Mouse (Mus musculus): ENCODE measurements around the gene Esrra. TPM values are rescaled to one million over a fixed set of nuclear protein-coding genes. Genes with fewer than 3 reads are reported as not detected.

Esrra gene
- 16.2 TPM for polyA plus RNA-seq (2014; fragmentation: Illumina TruSeq; extraction: RNeasy Lipid Tissue Mini Kit (QIAGEN cat#74804); ENCODE audit: low replicate concordance)

DNA sequence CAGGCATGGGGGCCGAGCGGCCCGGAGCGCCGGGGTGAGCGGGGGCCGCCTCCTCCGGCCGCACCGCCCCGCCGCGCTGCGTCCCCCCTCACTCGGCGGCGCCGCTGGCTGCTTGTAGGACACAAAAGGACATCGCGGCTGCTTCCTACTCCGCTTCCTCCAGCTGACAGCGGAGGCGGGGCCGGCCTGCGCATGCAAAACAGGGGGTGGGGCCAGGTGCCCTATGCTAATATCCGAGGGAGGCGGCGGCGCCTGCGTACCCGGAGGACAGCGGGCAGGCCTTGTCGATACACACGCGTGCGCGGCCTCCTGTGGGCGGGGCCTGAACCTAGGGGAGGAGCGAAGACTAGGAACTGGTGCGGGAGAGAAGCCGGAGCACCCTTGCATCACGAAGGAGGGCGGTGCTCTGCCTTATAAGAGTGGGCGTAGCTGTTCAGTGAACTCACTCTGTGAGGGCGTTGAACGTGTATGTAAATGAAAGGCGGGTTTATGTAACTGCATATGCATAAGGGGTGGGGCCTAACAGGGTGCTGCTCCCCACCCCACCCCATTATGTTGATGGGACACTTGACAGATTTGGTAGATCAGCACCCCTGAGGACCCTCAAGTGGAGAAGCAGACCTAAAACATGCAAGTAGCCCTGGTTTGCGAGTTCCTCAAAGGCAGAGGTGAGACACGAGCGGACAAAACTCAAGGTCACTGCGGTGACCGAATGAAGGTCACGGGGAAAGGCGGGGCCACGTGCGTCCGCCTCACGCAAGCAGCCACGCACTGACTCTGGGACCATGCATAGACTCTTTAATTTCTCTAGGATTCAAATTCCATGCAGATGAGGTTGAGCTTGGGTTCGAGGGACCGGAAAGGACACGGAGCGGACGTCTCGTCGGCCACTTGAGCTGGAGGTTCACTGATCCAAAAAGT lies at the start of gene Esrra:
Gene Esrra, minus strand, starts transcription at position 167 of the 921 bp plus-strand sequence.

DNA sequence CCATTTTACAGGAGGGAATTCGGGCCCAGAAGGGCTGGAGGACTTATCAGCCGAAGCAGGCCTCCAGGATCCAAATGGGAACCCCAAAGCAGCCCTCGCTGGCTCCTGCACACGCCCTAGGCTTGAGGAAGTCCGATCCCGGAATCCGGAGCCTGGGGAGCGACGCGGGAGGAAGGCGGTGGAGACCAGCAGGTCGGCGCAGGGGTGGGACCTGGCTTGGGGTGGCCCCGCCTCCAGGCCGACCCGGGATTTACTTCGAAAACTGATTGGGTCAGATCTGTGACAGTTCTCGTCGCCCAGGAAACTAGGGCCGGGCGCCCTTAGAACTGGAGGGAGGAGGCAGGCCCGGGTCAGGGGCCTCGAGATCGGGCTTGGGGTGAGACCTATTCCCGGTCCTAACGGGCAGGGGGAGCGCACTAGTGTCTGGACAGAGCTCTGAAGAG lies 20.7 kb upstream of the Esrra start, which contains the start of gene Gpr137:
Gene Gpr137, minus strand, starts transcription at position 232 of the 443 bp plus-strand sequence.

DNA sequence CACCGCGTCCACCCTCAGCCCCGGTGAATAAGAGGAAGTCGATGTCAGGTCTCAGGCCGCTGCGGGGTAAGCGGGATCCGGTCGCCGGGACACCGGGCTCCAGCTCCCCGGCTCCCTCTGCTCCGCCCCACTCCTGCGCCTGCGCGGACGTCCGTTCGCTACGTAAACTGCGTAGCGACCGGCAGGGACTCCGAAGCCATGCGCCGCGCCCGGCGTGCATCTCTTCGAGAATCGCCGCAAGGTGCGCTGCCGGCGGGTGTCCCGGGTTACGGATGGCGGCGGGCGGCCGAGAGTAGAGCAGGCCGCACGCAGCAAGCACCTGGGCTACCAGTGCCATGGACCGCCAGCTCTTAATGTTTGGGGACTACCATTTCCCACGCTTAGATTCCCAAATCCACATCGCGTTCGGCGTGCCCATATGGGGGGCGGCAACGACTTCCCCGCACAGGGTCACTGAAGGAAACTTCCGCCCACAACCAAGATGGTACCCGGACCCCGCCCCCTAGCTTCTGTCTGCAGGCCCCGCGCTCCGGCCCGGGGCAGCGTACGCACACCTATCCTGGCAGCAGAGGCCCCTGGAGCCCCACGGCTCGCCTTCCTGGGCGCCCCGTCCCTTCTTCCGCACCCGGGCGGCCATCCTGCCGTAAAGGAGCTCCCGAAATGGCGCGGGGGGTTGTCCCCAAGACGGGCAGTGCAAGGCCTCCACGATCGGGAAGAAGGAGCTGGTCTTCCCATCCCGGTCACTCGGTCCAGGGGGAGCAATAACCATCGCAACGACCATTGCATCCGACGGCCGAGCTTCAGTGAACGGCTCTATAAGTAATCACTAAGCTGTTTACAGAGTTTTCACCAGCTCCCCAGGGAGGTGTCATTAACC lies 20.0 kb upstream of the Esrra start, which contains the start of gene Bad:
Gene Bad, plus strand, starts transcription at position 490 of the 877 bp plus-strand sequence.

GRCm38 (mm10) chr19:6934195-6934977 lies 12.8 kb upstream of the Esrra start, which contains the start of gene Kcnk4:
Gene Kcnk4 (minus strand): TSS chr19:6934515.

DNA sequence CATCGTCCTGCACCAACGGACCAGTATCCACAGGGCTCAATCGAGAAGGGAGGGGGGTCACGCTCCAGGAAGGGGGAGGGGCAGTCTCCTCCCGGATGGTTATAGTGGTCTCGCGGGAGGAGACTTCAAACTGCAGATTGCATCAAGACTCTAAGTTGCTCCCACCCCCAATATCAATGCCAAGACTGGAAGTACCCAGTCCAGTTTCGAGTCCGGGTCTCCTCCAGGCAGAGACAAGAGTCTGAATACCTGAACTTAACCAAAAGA lies 3.6 kb upstream of the Esrra start, which contains the start of gene Catsperz:
Gene Catsperz, minus strand, starts transcription at position 74 of the 267 bp plus-strand sequence.

GRCm38 (mm10) chr19:6909507-6910289 lies 11.9 kb downstream of the Esrra start, which contains the start of the genes Trmt112 and Prdx5:
Gene Trmt112 (plus strand): TSS chr19:6909698.
Gene Prdx5 (minus strand): TSS chr19:6910106.

Other genes with a start within 250 kb of the Esrra start
- not detected for gene Rps6ka4, start 81.2 kb downstream of the Esrra start, polyA plus RNA-seq (2014; fragmentation: Illumina TruSeq; extraction: RNeasy Lipid Tissue Mini Kit (QIAGEN cat#74804); ENCODE audit: low replicate concordance)
- gene Ccdc88b, start 63.6 kb downstream of the Esrra start, polyA plus RNA-seq (2014; fragmentation: Illumina TruSeq; extraction: RNeasy Lipid Tissue Mini Kit (QIAGEN cat#74804); ENCODE audit: low replicate concordance) = not detected
- 6.8 TPM for gene Trmt112, start 12.1 kb downstream of the Esrra start, polyA plus RNA-seq (2014; fragmentation: Illumina TruSeq; extraction: RNeasy Lipid Tissue Mini Kit (QIAGEN cat#74804); ENCODE audit: low replicate concordance)
- gene Prdx5, start 11.7 kb downstream of the Esrra start, polyA plus RNA-seq (2014; fragmentation: Illumina TruSeq; extraction: RNeasy Lipid Tissue Mini Kit (QIAGEN cat#74804); ENCODE audit: low replicate concordance) = 30.6 TPM
- gene Catsperz, start 3.6 kb upstream of the Esrra start, polyA plus RNA-seq (2014; fragmentation: Illumina TruSeq; extraction: RNeasy Lipid Tissue Mini Kit (QIAGEN cat#74804); ENCODE audit: low replicate concordance) = not detected
- gene Kcnk4, start 12.7 kb upstream of the Esrra start, polyA plus RNA-seq (2014; fragmentation: Illumina TruSeq; extraction: RNeasy Lipid Tissue Mini Kit (QIAGEN cat#74804); ENCODE audit: low replicate concordance) = not detected
- 0.41 TPM for gene Bad, start 20.0 kb upstream of the Esrra start, polyA plus RNA-seq (2014; fragmentation: Illumina TruSeq; extraction: RNeasy Lipid Tissue Mini Kit (QIAGEN cat#74804); ENCODE audit: low replicate concordance)
- gene Gpr137, start 20.7 kb upstream of the Esrra start, polyA plus RNA-seq (2014; fragmentation: Illumina TruSeq; extraction: RNeasy Lipid Tissue Mini Kit (QIAGEN cat#74804); ENCODE audit: low replicate concordance) = not detected
- gene Ppp1r14b, start 53.2 kb upstream of the Esrra start, polyA plus RNA-seq (2014; fragmentation: Illumina TruSeq; extraction: RNeasy Lipid Tissue Mini Kit (QIAGEN cat#74804); ENCODE audit: low replicate concordance) = 4.2 TPM
- gene Plcb3, start 54.7 kb upstream of the Esrra start, polyA plus RNA-seq (2014; fragmentation: Illumina TruSeq; extraction: RNeasy Lipid Tissue Mini Kit (QIAGEN cat#74804); ENCODE audit: low replicate concordance) = 18.0 TPM
- gene Fkbp2, start 58.7 kb upstream of the Esrra start, polyA plus RNA-seq (2014; fragmentation: Illumina TruSeq; extraction: RNeasy Lipid Tissue Mini Kit (QIAGEN cat#74804); ENCODE audit: low replicate concordance) = 7.6 TPM
- 1.9 TPM for gene Vegfb, start 65.8 kb upstream of the Esrra start, polyA plus RNA-seq (2014; fragmentation: Illumina TruSeq; extraction: RNeasy Lipid Tissue Mini Kit (QIAGEN cat#74804); ENCODE audit: low replicate concordance)
- gene Dnajc4, start 70.8 kb upstream of the Esrra start, polyA plus RNA-seq (2014; fragmentation: Illumina TruSeq; extraction: RNeasy Lipid Tissue Mini Kit (QIAGEN cat#74804); ENCODE audit: low replicate concordance) = not detected
- gene Nudt22, start 74.3 kb upstream of the Esrra start, polyA plus RNA-seq (2014; fragmentation: Illumina TruSeq; extraction: RNeasy Lipid Tissue Mini Kit (QIAGEN cat#74804); ENCODE audit: low replicate concordance) = not detected
- 0.41 TPM for gene Trpt1, start 74.3 kb upstream of the Esrra start, polyA plus RNA-seq (2014; fragmentation: Illumina TruSeq; extraction: RNeasy Lipid Tissue Mini Kit (QIAGEN cat#74804); ENCODE audit: low replicate concordance)
- gene Fermt3, start 97.7 kb upstream of the Esrra start, polyA plus RNA-seq (2014; fragmentation: Illumina TruSeq; extraction: RNeasy Lipid Tissue Mini Kit (QIAGEN cat#74804); ENCODE audit: low replicate concordance) = 0.15 TPM
- gene Stip1, start 118.2 kb upstream of the Esrra start, polyA plus RNA-seq (2014; fragmentation: Illumina TruSeq; extraction: RNeasy Lipid Tissue Mini Kit (QIAGEN cat#74804); ENCODE audit: low replicate concordance) = 19.6 TPM
- gene Macrod1, start 135.0 kb upstream of the Esrra start, polyA plus RNA-seq (2014; fragmentation: Illumina TruSeq; extraction: RNeasy Lipid Tissue Mini Kit (QIAGEN cat#74804); ENCODE audit: low replicate concordance) = 1.7 TPM
- not detected for gene Flrt1, start 183.9 kb upstream of the Esrra start, polyA plus RNA-seq (2014; fragmentation: Illumina TruSeq; extraction: RNeasy Lipid Tissue Mini Kit (QIAGEN cat#74804); ENCODE audit: low replicate concordance)